Mouse (Mus musculus): ENCODE data around the gene Gzmm. TPM values are rescaled to one million over a fixed set of nuclear protein-coding genes. Genes with fewer than 3 reads are reported as not detected.

Gzmm gene
- polyA plus RNA-seq, 1 experiment, result 1.4 TPM

DNA sequence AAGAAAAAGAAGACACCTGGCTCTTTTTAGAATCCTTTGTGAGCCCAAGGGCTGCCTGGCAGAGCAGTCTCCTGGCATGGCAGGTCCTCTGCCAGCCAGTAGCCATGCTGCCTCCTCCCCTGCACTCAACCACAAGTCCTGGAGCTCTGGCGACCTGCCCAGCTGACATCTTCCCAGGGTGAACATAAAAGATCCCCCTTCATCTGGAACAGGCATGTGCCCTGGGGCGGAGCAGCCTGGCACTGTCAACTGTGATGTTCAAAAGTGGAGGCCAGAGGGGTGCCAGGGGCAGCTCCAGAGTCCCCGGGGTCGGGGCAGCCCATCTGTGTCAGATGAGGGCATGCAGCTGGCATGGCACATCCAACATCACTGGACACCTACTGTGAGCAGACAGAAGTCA, 26.2 kb downstream of the Gzmm start:
- TF ChIP-seq POLR2A (IDR thresholded peaks at IDR 0.05; ENCODE audit: borderline replicate concordance, extremely low read depth, insufficient read depth, insufficient read length, poor library complexity, severe bottlenecking), result no peak
- TF ChIP-seq CTCF (IDR thresholded peaks at IDR 0.05; ENCODE audit: borderline replicate concordance, extremely low read depth, insufficient read depth, insufficient read length), result no peak
- DNase-seq (ENCODE audit: low read depth), result peak; percentile 28

DNA sequence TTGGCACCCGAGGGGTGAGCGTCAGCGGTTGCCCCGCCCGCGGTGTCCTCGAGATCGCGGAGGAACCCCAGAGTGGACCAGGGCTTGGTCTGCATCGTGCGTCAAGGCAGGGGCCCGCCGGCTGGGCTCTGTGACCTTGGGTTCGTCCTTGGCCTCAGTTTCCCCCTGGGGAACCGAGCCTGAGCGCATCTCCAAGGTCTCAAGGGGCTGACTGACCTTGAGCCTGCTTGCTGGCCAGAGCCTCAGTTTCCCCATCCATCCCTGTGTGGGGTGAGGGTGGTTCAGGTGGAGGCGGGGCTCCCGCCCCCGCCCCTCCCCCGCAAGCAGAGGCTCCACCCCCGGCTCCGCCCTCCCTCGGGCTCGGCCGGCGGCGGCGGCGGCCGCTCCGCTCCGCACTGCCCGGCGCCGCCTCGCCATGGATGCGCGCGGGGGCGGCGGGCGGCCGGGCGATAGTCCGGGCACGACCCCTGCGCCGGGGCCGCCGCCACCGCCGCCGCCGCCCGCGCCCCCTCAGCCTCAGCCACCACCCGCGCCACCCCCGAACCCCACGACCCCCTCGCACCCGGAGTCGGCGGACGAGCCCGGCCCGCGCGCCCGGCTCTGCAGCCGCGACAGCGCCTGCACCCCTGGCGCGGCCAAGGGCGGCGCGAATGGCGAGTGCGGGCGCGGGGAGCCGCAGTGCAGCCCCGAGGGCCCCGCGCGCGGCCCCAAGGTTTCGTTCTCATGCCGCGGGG, 27.6 kb downstream of the Gzmm start, which contains the start of gene Hcn2:
Hcn2 (plus strand) TSS at position 381 of the 734 bp plus-strand sequence.
- DNase-seq (ENCODE audit: low read depth), result no peak
- no peak for TF ChIP-seq CTCF (IDR thresholded peaks at IDR 0.05; ENCODE audit: borderline replicate concordance, extremely low read depth, insufficient read depth, insufficient read length)
- TF ChIP-seq POLR2A (IDR thresholded peaks at IDR 0.05; ENCODE audit: borderline replicate concordance, extremely low read depth, insufficient read depth, insufficient read length, poor library complexity, severe bottlenecking), result no peak

DNA sequence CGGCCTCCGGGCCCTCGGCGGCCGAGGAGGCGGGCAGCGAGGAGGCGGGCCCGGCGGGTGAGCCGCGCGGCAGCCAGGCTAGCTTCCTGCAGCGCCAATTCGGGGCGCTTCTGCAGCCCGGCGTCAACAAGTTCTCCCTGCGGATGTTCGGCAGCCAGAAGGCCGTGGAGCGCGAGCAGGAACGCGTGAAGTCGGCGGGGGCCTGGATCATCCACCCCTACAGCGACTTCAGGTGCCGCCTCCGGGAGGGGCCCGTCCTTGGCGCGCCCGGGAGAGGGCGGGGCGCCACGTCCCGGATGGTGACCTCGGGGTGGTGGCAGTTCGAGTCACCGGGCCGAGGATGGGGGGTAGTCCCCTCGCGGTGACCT, 28.2 kb downstream of the Gzmm start:
- no peak for DNase-seq (ENCODE audit: low read depth)
- no peak for TF ChIP-seq POLR2A (IDR thresholded peaks at IDR 0.05; ENCODE audit: borderline replicate concordance, extremely low read depth, insufficient read depth, insufficient read length, poor library complexity, severe bottlenecking)
- no peak for TF ChIP-seq CTCF (IDR thresholded peaks at IDR 0.05; ENCODE audit: borderline replicate concordance, extremely low read depth, insufficient read depth, insufficient read length)

DNA sequence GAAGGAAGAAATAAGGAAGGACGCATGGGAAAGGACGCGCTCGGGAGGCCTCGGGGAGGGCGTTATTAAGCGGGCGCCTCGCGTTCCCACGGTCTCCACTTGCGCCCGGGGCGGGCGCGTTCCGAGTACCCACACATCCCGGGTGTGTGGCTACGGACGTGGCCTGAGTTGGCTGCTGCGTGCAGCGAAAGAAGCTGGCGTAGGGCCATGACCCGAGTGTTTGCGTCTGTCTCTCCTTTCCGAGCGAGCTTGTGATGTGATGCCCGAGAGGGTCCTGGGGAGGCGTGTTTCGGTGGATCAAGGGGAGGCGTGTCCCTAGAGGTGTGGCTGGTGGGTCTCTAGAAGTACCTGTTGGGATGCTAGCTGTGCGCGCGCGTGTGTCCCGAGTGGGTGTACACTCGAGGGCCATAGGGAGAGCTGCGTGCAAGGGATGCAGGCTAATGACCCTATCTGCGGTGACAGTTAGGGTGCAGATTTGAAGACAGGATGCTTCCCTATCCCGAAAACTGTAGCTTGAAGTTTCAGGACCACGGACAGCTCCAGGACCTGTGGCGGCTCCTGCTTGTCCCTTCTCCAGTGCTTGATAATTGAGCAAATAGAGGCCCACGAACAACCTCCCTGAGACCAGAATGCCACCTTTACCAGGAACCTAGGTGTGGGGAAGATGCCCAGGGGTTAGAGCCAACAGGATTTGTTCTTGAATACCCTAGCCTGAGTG, 29.0 kb downstream of the Gzmm start:
- no peak for TF ChIP-seq CTCF (IDR thresholded peaks at IDR 0.05; ENCODE audit: borderline replicate concordance, extremely low read depth, insufficient read depth, insufficient read length)
- TF ChIP-seq POLR2A (IDR thresholded peaks at IDR 0.05; ENCODE audit: borderline replicate concordance, extremely low read depth, insufficient read depth, insufficient read length, poor library complexity, severe bottlenecking), result no peak
- DNase-seq (ENCODE audit: low read depth), result peak; percentile 58

DNA sequence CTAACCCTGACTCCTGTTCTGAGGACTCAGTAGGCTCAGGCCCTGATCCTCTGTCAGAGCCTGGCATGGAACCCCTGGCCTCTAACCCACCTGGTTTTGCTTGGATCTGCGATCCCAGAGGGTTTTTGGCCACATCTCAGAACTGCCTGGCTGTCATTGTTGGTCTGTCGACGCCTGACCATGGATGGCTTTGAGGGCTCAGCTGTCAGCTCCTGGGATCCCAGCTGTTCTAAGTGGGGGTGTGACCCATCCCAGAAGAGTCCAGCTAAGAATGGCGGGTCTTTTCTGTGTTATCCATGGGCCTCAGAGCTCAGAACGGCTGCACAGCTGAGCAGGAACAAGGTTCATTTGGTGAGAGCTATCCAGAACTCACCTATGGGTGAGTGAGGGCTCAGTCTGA, 32.3 kb downstream of the Gzmm start:
- no peak for DNase-seq (ENCODE audit: low read depth)
- no peak for TF ChIP-seq CTCF (IDR thresholded peaks at IDR 0.05; ENCODE audit: borderline replicate concordance, extremely low read depth, insufficient read depth, insufficient read length)
- no peak for TF ChIP-seq POLR2A (IDR thresholded peaks at IDR 0.05; ENCODE audit: borderline replicate concordance, extremely low read depth, insufficient read depth, insufficient read length, poor library complexity, severe bottlenecking)

DNA sequence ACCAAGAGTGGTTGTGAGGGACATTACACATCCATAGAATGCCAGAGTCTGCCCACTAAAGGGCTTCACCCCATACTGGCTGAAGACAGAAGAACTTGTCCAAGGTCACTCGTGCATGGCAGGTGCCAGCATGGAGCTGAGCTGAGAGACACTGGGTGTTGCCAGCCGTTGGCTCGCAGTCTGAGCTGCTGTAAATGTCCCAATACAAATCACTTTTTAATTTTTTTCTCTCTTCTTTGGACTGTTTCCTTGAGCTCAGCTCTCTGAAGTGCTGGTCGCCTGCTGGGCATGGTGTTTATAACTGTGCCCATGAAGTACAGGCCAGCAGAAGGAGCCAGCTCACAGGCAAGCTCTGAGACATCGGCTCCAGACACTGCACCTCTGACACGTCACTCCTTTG, 34.2 kb downstream of the Gzmm start:
- DNase-seq (ENCODE audit: low read depth), result no peak

DNA sequence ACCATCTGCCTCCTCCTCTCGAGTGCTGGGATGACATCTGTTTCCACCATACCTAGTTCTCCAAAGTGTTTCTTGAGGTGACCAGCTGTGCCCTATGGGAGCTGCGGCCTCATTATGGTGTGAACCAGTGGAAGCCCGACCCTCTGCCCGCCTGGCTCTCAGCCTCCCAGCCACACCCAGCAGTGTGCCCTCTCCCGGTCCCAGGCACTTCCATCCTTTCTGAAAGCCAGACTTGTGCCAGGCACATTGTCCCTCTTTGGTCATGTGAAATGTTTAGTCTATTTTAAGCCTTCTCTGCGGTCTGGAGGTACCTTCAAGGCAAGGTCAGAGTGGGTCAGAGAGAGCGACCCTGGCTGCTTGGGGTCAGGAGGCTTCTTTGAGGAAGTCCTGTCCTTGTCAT, 34.9 kb downstream of the Gzmm start:
- DNase-seq (ENCODE audit: low read depth), result no peak
- TF ChIP-seq CTCF (IDR thresholded peaks at IDR 0.05; ENCODE audit: borderline replicate concordance, extremely low read depth, insufficient read depth, insufficient read length), result no peak
- no peak for TF ChIP-seq POLR2A (IDR thresholded peaks at IDR 0.05; ENCODE audit: borderline replicate concordance, extremely low read depth, insufficient read depth, insufficient read length, poor library complexity, severe bottlenecking)

More for the DNA sequence above, 34.2 kb downstream of the Gzmm start:
- no peak for TF ChIP-seq POLR2A (IDR thresholded peaks at IDR 0.05; ENCODE audit: borderline replicate concordance, extremely low read depth, insufficient read depth, insufficient read length, poor library complexity, severe bottlenecking)
- no peak for TF ChIP-seq CTCF (IDR thresholded peaks at IDR 0.05; ENCODE audit: borderline replicate concordance, extremely low read depth, insufficient read depth, insufficient read length)

DNA sequence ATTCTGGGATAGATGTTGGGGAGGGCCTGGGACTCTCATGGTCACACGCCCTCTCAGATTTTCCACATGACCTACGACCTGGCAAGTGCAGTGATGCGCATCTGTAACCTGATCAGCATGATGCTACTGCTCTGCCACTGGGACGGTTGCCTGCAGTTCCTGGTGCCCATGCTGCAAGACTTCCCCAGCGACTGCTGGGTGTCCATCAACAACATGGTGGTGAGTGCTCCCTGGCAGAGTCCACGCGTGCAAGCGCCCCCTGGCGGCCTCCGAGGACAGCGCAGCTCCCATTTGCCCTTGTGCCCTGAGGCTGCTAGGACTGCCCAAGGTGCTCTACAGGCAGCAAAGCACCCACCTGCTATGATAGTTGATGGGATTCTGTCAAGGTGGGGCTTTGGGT, 37.3 kb downstream of the Gzmm start:
- DNase-seq (ENCODE audit: low read depth), result no peak
- TF ChIP-seq CTCF (IDR thresholded peaks at IDR 0.05; ENCODE audit: borderline replicate concordance, extremely low read depth, insufficient read depth, insufficient read length), result peak; percentile 58
- no peak for TF ChIP-seq POLR2A (IDR thresholded peaks at IDR 0.05; ENCODE audit: borderline replicate concordance, extremely low read depth, insufficient read depth, insufficient read length, poor library complexity, severe bottlenecking)

DNA sequence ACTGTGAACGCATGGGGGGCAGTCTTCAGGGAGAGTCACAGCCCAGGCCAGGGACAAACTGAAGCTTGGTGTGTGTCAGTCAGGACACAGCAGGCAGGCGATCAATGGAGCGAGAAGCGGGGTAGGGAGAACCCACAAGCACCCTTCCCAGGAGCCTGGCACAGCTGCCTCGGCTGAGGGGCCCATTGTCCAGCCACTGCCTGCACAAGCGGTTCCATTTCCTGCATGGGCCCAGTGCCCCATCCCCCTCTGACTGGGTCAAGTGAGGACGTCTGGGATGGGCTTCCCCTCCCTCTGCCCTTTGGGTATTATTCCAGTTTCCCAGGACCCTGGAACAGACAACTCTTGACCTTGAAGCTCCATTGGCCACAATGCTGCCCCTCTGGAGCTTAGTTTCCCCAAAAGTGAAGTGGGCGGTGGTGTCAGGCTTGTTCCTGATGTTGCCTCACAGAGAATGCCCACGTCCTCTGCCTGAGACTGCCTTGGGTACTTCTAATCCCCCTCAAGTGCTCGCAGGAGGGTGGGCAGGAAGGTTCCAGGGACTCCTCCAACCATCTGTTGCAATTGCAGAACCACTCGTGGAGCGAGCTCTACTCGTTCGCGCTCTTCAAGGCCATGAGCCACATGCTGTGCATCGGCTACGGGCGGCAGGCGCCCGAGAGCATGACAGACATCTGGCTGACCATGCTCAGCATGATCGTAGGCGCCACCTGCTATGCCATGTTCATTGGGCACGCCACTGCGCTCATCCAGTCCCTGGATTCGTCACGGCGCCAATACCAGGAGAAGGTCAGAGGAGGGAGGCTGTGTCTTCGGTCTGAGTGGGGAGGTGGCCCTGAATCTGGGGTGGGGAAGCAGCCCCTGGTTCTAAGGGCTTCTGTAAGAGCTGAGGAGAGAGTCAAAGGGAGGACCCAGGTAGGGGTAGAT, 39.8 kb downstream of the Gzmm start:
- TF ChIP-seq CTCF (IDR thresholded peaks at IDR 0.05; ENCODE audit: borderline replicate concordance, extremely low read depth, insufficient read depth, insufficient read length), result no peak
- no peak for TF ChIP-seq POLR2A (IDR thresholded peaks at IDR 0.05; ENCODE audit: borderline replicate concordance, extremely low read depth, insufficient read depth, insufficient read length, poor library complexity, severe bottlenecking)
- no peak for DNase-seq (ENCODE audit: low read depth)

DNA sequence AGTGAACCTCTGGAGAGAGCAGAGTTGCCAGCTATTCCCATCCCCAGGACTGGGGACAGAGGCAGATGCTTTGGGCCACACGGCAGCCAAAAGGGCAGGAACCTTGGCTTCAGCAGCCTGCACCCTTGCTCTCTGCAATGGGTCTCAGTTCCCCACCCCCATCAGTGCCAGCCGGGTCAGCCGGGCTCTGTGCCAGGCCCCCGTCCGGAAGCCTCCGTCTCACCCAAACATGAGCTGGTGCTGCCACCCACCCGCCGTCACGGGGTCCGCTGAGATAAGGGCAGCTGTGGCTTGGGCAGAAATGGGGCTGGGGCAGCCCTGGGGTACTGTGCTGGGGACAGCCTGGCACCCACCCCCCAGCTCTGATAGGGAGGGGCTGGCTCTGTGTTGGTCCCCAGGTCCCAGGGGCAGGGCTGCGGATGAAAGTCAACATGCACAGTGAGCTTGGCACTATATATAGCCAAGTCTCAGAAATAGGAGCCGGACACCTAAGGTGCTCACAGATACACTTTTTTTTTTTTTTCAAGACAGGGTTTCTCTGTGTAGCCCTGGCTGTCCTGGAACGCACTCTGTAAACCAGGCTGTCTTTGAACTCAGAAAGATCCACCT, 40.6 kb downstream of the Gzmm start:
- no peak for DNase-seq (ENCODE audit: low read depth)
- TF ChIP-seq POLR2A (IDR thresholded peaks at IDR 0.05; ENCODE audit: borderline replicate concordance, extremely low read depth, insufficient read depth, insufficient read length, poor library complexity, severe bottlenecking) (no peak), CTCF (IDR thresholded peaks at IDR 0.05; ENCODE audit: borderline replicate concordance, extremely low read depth, insufficient read depth, insufficient read length) (no peak)

Data from brain, embryonic 14.5 days (tissue).